Mouse (Mus musculus): ENCODE measurements around the gene Vps13c. TPM values are rescaled to one million over a fixed set of nuclear protein-coding genes. Genes with fewer than 3 reads are reported as not detected.

Vps13c gene
- polyA plus RNA-seq, 1 experiment: 3.2 TPM

- TF ChIP-seq CTCF (IDR thresholded peaks at IDR 0.05; ENCODE audit: control insufficient read depth, insufficient read depth, insufficient replicate concordance, low read depth, low read length) (no peak), POLR2A (IDR thresholded peaks at IDR 0.05; ENCODE audit: control insufficient read depth, low read depth, low read length) (no peak)
- H3K4me1 ChIP-seq (ENCODE audit: control insufficient read depth, insufficient read depth, low read length): no peaks in the 10 kb centered on the region; the same call in 1 of the 2 replicates
- no peak overlapping the region for H3K4me3 ChIP-seq (ENCODE audit: control insufficient read depth, low read depth, low read length)
These were observed 43.3 kb downstream of the Vps13c start for GRCm38 (mm10) chr9:67883349-67883984.

GRCm38 (mm10) chr9:67884095-67884494, 43.9 kb downstream of the Vps13c start:
- Histone ChIP-seq H3K27me3 (ENCODE audit: control insufficient read depth, insufficient read depth, low read length) (no peaks in the 10 kb centered on the region), H3K4me3 (ENCODE audit: control insufficient read depth, low read depth, low read length) (no peak overlapping the region), H3K36me3 (ENCODE audit: control insufficient read depth, insufficient read depth, low read length) (no peaks in the 10 kb centered on the region), H3K4me1 (ENCODE audit: control insufficient read depth, insufficient read depth, low read length) (no peaks in the 10 kb centered on the region; the same call in 1 of the 2 replicates), H3K27ac (ENCODE audit: control insufficient read depth, insufficient read depth, low read depth, low read length) (no peak overlapping the region)
- TF ChIP-seq CTCF (IDR thresholded peaks at IDR 0.05; ENCODE audit: control insufficient read depth, insufficient read depth, insufficient replicate concordance, low read depth, low read length) (no peak), POLR2A (IDR thresholded peaks at IDR 0.05; ENCODE audit: control insufficient read depth, low read depth, low read length) (no peak)

More at GRCm38 (mm10) chr9:67883349-67883984, 43.3 kb downstream of the Vps13c start:
- no peak overlapping the region for H3K27ac ChIP-seq (ENCODE audit: control insufficient read depth, insufficient read depth, low read depth, low read length)
- H3K36me3 ChIP-seq (ENCODE audit: control insufficient read depth, insufficient read depth, low read length): no peaks in the 10 kb centered on the region
- H3K27me3 ChIP-seq (ENCODE audit: control insufficient read depth, insufficient read depth, low read length): no peaks in the 10 kb centered on the region

GRCm38 (mm10) chr9:67886981-67887720, 47.0 kb downstream of the Vps13c start:
- no peak for TF ChIP-seq POLR2A (IDR thresholded peaks at IDR 0.05; ENCODE audit: control insufficient read depth, low read depth, low read length)
- TF ChIP-seq CTCF (IDR thresholded peaks at IDR 0.05; ENCODE audit: control insufficient read depth, insufficient read depth, insufficient replicate concordance, low read depth, low read length): no peak
- Histone ChIP-seq H3K27ac (ENCODE audit: control insufficient read depth, insufficient read depth, low read depth, low read length) (no peak overlapping the region), H3K36me3 (ENCODE audit: control insufficient read depth, insufficient read depth, low read length) (no peaks in the 10 kb centered on the region), H3K4me1 (ENCODE audit: control insufficient read depth, insufficient read depth, low read length) (no peaks in the 10 kb centered on the region; the same call in 1 of the 2 replicates), H3K27me3 (ENCODE audit: control insufficient read depth, insufficient read depth, low read length) (no peaks in the 10 kb centered on the region), H3K4me3 (ENCODE audit: control insufficient read depth, low read depth, low read length) (no peak overlapping the region)

- Histone ChIP-seq H3K36me3 (ENCODE audit: control insufficient read depth, insufficient read depth, low read length) (no peaks in the 10 kb centered on the region), H3K4me3 (ENCODE audit: control insufficient read depth, low read depth, low read length) (no peak overlapping the region), H3K27ac (ENCODE audit: control insufficient read depth, insufficient read depth, low read depth, low read length) (no peak overlapping the region), H3K27me3 (ENCODE audit: control insufficient read depth, insufficient read depth, low read length) (no peaks in the 10 kb centered on the region), H3K4me1 (ENCODE audit: control insufficient read depth, insufficient read depth, low read length) (no peaks in the 10 kb centered on the region)
- TF ChIP-seq CTCF (IDR thresholded peaks at IDR 0.05; ENCODE audit: control insufficient read depth, insufficient read depth, insufficient replicate concordance, low read depth, low read length) (no peak), POLR2A (IDR thresholded peaks at IDR 0.05; ENCODE audit: control insufficient read depth, low read depth, low read length) (no peak)
These were observed 53.3 kb downstream of the Vps13c start for GRCm38 (mm10) chr9:67893474-67893873.

GRCm38 (mm10) chr9:67896646-67897295, 56.6 kb downstream of the Vps13c start:
- H3K36me3 ChIP-seq (ENCODE audit: control insufficient read depth, insufficient read depth, low read length): no peaks in the 10 kb centered on the region
- no peaks in the 10 kb centered on the region for H3K27me3 ChIP-seq (ENCODE audit: control insufficient read depth, insufficient read depth, low read length)

GRCm38 (mm10) chr9:67900398-67900797, 60.2 kb downstream of the Vps13c start:
- no peak for TF ChIP-seq CTCF (IDR thresholded peaks at IDR 0.05; ENCODE audit: control insufficient read depth, insufficient read depth, insufficient replicate concordance, low read depth, low read length)
- no peak for TF ChIP-seq POLR2A (IDR thresholded peaks at IDR 0.05; ENCODE audit: control insufficient read depth, low read depth, low read length)
- Histone ChIP-seq H3K4me3 (ENCODE audit: control insufficient read depth, low read depth, low read length) (no peak overlapping the region), H3K27ac (ENCODE audit: control insufficient read depth, insufficient read depth, low read depth, low read length) (no peak overlapping the region), H3K36me3 (ENCODE audit: control insufficient read depth, insufficient read depth, low read length) (no peaks in the 10 kb centered on the region), H3K4me1 (ENCODE audit: control insufficient read depth, insufficient read depth, low read length) (no peaks in the 10 kb centered on the region), H3K27me3 (ENCODE audit: control insufficient read depth, insufficient read depth, low read length) (no peaks in the 10 kb centered on the region)

More at GRCm38 (mm10) chr9:67896646-67897295, 56.6 kb downstream of the Vps13c start:
- TF ChIP-seq CTCF (IDR thresholded peaks at IDR 0.05; ENCODE audit: control insufficient read depth, insufficient read depth, insufficient replicate concordance, low read depth, low read length) (no peak), POLR2A (IDR thresholded peaks at IDR 0.05; ENCODE audit: control insufficient read depth, low read depth, low read length) (no peak)
- Histone ChIP-seq H3K4me1 (ENCODE audit: control insufficient read depth, insufficient read depth, low read length) (no peaks in the 10 kb centered on the region), H3K27ac (ENCODE audit: control insufficient read depth, insufficient read depth, low read depth, low read length) (no peak overlapping the region), H3K4me3 (ENCODE audit: control insufficient read depth, low read depth, low read length) (no peak overlapping the region)

GRCm38 (mm10) chr9:67904355-67904754, 64.2 kb downstream of the Vps13c start:
- Histone ChIP-seq H3K27ac (ENCODE audit: control insufficient read depth, insufficient read depth, low read depth, low read length) (no peak overlapping the region), H3K36me3 (ENCODE audit: control insufficient read depth, insufficient read depth, low read length) (no peaks in the 10 kb centered on the region), H3K27me3 (ENCODE audit: control insufficient read depth, insufficient read depth, low read length) (no peaks in the 10 kb centered on the region), H3K4me3 (ENCODE audit: control insufficient read depth, low read depth, low read length) (no peak overlapping the region), H3K4me1 (ENCODE audit: control insufficient read depth, insufficient read depth, low read length) (no peaks in the 10 kb centered on the region)
- TF ChIP-seq POLR2A (IDR thresholded peaks at IDR 0.05; ENCODE audit: control insufficient read depth, low read depth, low read length): no peak
- TF ChIP-seq CTCF (IDR thresholded peaks at IDR 0.05; ENCODE audit: control insufficient read depth, insufficient read depth, insufficient replicate concordance, low read depth, low read length): no peak
